Mouse (Mus musculus): ENCODE data around the gene Edem1. TPM values are rescaled to one million over a fixed set of nuclear protein-coding genes. Genes with fewer than 3 reads are reported as not detected.
A peak's percentile ranks its signal among the peaks of the same experiment; 100 is the strongest.
"Not testable (repeated sequence)": the region's sequence is repeated elsewhere in the genome, so short reads cannot be mapped to it uniquely, and the experiment has no call there.

The Edem1 gene
- polyA plus RNA-seq, 1 experiment from 2014 or later, result 20.1 TPM

DNA sequence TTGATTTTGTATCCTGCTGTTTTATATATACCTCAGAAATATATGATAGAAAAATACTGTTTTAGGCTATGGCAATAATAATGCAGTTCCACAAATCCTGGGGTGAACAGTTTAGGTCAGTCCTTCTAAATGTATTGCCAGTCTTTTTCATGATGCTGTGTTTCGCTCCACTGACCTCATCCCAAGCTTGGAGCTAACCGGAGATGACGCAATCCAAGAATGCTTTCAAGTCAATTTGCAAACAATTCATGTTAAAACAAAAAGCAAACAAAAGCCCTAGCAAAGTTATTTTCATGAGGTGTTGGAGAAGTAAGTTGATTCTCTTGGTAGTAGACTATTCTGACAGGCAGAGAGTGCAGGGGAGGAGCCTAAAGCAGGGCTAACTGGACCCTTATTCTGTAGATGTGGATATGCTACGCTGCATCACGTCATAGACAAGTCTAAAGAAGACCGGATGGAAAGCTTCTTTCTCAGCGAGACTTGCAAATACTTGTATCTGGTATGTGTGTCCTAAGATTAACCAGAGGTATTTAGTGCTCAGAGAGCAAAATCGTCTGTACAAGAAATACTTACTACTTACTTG lies 23.7 kb downstream of the Edem1 start:
- no peak overlapping the region for H3K9ac ChIP-seq (replicated peaks)
- 90% methylated on average over 8 of the region's 8 CpGs for WGBS
- H3K27me3 ChIP-seq, result no peaks in the 10 kb centered on the region
- no peak for ATAC-seq (ENCODE audit: insufficient number of reproducible peaks, insufficient read depth, low FRiP score, low TSS enrichment, low read depth)
- peaks cover 79% of the 10 kb centered on the region for H3K36me3 ChIP-seq
- H3K4me2 ChIP-seq, result no peak overlapping the region
- no peaks in the 10 kb centered on the region for H3K9me3 ChIP-seq
- no peak overlapping the region for H3K27ac ChIP-seq
- no peak overlapping the region for H3K4me3 ChIP-seq (replicated peaks)
- no peaks in the 10 kb centered on the region for H3K4me1 ChIP-seq (replicated peaks)

DNA sequence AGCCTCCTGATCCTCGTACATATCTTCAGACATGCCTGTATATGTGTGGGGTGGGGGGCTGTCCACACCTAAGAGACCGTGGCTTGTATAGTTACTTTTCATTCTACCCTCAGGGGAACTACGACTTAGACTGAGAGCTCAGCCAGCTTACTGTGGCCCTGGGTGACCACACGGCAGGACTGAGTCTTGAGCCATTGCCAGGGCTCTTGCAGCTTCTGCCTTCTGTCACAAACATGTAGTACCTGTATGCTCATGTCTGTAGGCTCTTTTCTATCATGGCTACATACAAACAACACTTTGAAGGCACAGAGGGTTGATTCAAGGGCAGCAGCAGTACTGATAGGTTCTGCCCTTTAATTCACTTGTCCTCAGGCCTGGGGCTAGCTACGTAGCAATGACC lies 24.5 kb downstream of the Edem1 start:
- no peak overlapping the region for H3K27ac ChIP-seq
- H3K4me2 ChIP-seq, result no peak overlapping the region
- no peak for ATAC-seq (ENCODE audit: insufficient number of reproducible peaks, insufficient read depth, low FRiP score, low TSS enrichment, low read depth)
- no peaks in the 10 kb centered on the region for H3K27me3 ChIP-seq
- H3K9me3 ChIP-seq, result no peaks in the 10 kb centered on the region
- 90% methylated on average over 5 of the region's 5 CpGs for WGBS
- H3K36me3 ChIP-seq, result peaks cover 76% of the 10 kb centered on the region
- no peak overlapping the region for H3K4me3 ChIP-seq (replicated peaks)
- H3K4me1 ChIP-seq (replicated peaks), result no peaks in the 10 kb centered on the region
- H3K9ac ChIP-seq (replicated peaks), result no peak overlapping the region

DNA sequence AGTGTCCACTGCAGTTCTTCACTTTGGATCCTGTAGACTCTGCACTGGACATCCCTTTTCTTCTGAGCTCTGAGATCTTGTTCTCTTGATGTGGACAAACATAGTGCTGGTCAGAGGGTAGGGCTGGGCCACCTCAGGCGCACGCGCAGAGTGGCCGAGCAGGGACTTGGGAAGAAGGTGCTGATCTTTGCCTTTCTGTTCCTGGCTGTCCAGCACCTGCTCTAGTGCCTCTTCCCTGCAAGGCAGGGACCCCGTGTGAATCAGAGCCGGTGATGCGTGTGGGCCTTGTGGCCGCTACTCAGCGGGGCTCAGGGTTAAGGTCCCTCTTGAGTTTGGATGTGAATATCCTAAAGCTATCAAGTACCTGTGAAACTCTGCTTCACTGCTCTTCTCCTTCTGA lies 30.1 kb downstream of the Edem1 start:
- peaks cover 37% of the 10 kb centered on the region for H3K36me3 ChIP-seq
- no peak overlapping the region for H3K4me2 ChIP-seq
- no peak for ATAC-seq (ENCODE audit: insufficient number of reproducible peaks, insufficient read depth, low FRiP score, low TSS enrichment, low read depth)
- no peak overlapping the region for H3K27ac ChIP-seq
- no peaks in the 10 kb centered on the region for H3K27me3 ChIP-seq
- H3K9ac ChIP-seq (replicated peaks), result no peak overlapping the region
- WGBS, result 91% methylated on average over 9 of the region's 9 CpGs
- no peaks in the 10 kb centered on the region for H3K4me1 ChIP-seq (replicated peaks)
- peaks cover 10% of the 10 kb centered on the region; the same call in 1 of the 2 replicates for H3K9me3 ChIP-seq
- no peak overlapping the region for H3K4me3 ChIP-seq (replicated peaks)

DNA sequence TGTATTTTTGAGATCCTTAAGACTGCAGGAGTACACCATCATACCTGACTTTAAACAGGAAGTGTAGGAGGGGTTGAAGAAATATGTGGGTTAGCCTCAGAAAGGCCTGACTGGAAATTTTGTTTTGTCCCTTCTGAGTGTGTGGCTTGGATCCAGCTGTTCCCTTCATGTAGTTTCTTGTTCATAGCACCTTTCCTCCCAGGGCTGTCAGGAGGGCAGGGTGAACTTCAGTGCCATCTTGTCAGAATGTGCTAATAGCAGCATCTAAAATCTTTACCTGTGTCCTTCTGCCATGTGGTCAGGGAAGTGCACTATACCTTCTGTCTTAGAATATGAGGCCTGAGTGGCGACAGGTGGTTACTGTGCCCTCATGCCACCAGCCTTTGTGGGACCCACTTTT lies 32.8 kb downstream of the Edem1 start:
- Histone ChIP-seq H3K27ac (no peak overlapping the region), H3K27me3 (no peaks in the 10 kb centered on the region), H3K4me1 (replicated peaks) (no peaks in the 10 kb centered on the region), H3K36me3 (peaks cover 13% of the 10 kb centered on the region), H3K9me3 (peaks cover 10% of the 10 kb centered on the region; the same call in 1 of the 2 replicates), H3K9ac (replicated peaks) (no peak overlapping the region), H3K4me2 (no peak overlapping the region), H3K4me3 (replicated peaks) (no peak overlapping the region)
- 91% methylated on average over 1 of the region's 1 CpGs for WGBS
- ATAC-seq (ENCODE audit: insufficient number of reproducible peaks, insufficient read depth, low FRiP score, low TSS enrichment, low read depth), result no peak

DNA sequence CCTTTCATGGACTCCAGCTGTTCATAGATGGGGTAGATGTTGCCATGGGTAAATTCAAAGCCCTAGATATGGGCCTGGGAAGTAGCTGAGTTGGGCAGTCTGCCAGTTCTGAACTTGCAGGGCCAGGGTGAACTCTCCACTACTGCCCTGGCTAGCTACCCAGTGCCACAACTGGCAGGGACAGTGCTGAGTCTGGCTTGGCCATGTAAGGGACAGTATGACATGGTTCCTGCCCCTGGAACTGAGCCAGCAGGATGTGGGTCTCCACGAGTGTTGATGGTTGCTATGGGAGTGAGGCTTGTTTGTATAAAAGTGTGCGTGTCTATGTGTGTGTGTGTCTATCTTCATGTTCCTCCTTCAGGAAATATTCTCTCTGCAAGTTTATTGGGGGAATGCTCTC lies 34.1 kb downstream of the Edem1 start:
- Histone ChIP-seq H3K4me3 (replicated peaks) (no peak overlapping the region), H3K27me3 (no peaks in the 10 kb centered on the region), H3K4me2 (no peak overlapping the region), H3K27ac (no peak overlapping the region), H3K9ac (replicated peaks) (no peak overlapping the region), H3K4me1 (replicated peaks) (no peaks in the 10 kb centered on the region), H3K9me3 (peaks cover 10% of the 10 kb centered on the region; the same call in 1 of the 2 replicates), H3K36me3 (peaks cover 8% of the 10 kb centered on the region; the same call in 1 of the 2 replicates)
- no peak for ATAC-seq (ENCODE audit: insufficient number of reproducible peaks, insufficient read depth, low FRiP score, low TSS enrichment, low read depth)
- WGBS, result 83% methylated on average over 2 of the region's 2 CpGs

DNA sequence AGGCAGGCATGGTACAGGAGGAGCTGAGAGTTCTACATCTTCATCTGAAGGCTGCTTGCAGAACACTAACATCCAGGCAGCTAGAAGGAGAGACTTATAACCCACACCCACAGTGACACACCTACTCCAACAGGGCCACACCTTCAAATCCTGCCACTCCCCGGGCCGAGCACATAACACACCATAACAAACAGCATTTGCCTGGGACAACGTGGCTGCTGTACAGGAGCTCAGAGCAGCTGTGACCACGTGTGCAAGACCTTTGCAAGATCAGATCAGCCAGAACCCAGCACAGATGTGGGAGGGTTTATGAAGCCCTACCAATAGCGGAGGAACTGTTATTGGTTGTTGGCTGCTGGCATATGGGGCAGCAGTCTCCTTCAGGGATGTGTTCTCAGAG lies 37.9 kb downstream of the Edem1 start:
- H3K4me1 ChIP-seq (replicated peaks), result no peaks in the 10 kb centered on the region
- peaks cover 10% of the 10 kb centered on the region; the same call in 1 of the 2 replicates for H3K9me3 ChIP-seq
- H3K27ac ChIP-seq, result no peak overlapping the region
- H3K4me2 ChIP-seq, result no peak overlapping the region
- H3K36me3 ChIP-seq, result no peaks in the 10 kb centered on the region; the same call in 1 of the 2 replicates
- no peaks in the 10 kb centered on the region for H3K27me3 ChIP-seq
- 72% methylated on average over 5 of the region's 5 CpGs for WGBS
- ATAC-seq (ENCODE audit: insufficient number of reproducible peaks, insufficient read depth, low FRiP score, low TSS enrichment, low read depth), result no peak
- H3K4me3 ChIP-seq (replicated peaks), result no peak overlapping the region
- no peak overlapping the region for H3K9ac ChIP-seq (replicated peaks)

DNA sequence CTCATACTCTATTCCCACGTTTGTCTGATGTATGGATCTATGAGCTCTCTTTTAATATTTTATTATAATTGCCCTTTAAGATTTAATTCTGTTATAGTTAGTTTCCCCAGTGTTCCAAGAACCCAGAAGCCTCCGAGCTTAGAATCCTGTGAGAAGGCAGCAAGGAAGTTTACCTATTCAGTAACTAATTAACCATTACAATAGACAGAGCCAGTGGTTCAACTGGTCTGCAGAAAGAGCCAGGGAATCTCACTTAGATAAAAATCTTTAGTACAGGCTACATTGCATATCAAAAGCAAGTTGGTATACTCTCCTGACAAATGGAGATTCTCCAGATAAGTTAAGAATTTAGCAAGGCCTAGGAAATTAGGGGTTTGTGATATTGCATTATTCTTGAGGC lies 40.6 kb downstream of the Edem1 start:
- ATAC-seq (ENCODE audit: insufficient number of reproducible peaks, insufficient read depth, low FRiP score, low TSS enrichment, low read depth); H3K4me2 ChIP-seq; H3K27ac ChIP-seq; H3K27me3 ChIP-seq; H3K36me3 ChIP-seq; H3K9ac ChIP-seq (replicated peaks); H3K4me3 ChIP-seq (replicated peaks); H3K9me3 ChIP-seq; H3K4me1 ChIP-seq (replicated peaks): not testable (repeated sequence)
- WGBS, result 58% methylated on average over 2 of the region's 2 CpGs

DNA sequence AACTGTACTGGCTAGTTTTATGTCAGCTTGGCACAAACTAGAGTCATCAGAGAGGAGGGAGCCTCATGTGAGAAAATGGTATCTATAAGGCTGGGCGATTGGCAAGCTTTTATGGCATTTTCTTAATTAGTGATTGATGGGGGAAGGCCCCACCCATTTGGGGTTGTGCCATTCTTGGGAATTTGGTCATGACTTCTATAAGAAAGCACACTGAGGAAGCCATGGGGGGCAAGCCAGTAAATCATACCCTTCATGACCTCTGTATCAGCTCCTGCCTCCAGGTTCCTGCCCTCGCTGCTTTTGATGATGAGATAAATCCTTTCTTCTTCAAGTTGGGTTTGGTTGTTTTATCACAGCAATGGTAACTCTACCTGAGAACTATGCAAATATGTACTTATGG lies 42.0 kb downstream of the Edem1 start:
- Histone ChIP-seq H3K4me1 (replicated peaks) (no peaks in the 10 kb centered on the region), H3K27ac (no peak overlapping the region), H3K4me3 (replicated peaks) (no peak overlapping the region), H3K9me3 (no peaks in the 10 kb centered on the region), H3K27me3 (no peaks in the 10 kb centered on the region), H3K4me2 (no peak overlapping the region), H3K36me3 (no peaks in the 10 kb centered on the region), H3K9ac (replicated peaks) (no peak overlapping the region)
- 88% methylated on average over 2 of the region's 2 CpGs for WGBS
- no peak for ATAC-seq (ENCODE audit: insufficient number of reproducible peaks, insufficient read depth, low FRiP score, low TSS enrichment, low read depth)

DNA sequence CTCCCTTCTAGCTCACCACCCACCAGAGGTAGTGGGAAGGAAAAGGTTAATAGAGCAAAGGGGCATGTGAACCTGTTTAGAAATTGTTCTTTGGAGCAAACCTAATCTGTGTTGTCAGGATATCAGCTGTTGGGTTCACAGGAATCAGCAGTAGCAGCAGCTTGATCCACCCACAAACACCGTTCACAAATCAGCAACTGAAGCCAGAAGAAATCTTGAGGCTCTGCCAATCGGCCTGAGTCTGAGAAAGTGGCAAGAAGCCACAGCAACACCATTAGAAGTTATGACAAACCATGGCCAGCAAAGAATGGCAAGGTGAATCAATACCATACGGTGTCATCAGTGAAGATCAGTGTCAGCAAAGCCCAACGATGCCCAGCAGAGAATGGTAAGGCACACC lies 42.8 kb downstream of the Edem1 start:
- Histone ChIP-seq H3K9ac (replicated peaks) (no peak overlapping the region), H3K27me3 (no peaks in the 10 kb centered on the region), H3K4me2 (no peak overlapping the region), H3K4me1 (replicated peaks) (no peaks in the 10 kb centered on the region), H3K4me3 (replicated peaks) (no peak overlapping the region), H3K27ac (no peak overlapping the region), H3K9me3 (no peaks in the 10 kb centered on the region), H3K36me3 (no peaks in the 10 kb centered on the region)
- ATAC-seq (ENCODE audit: insufficient number of reproducible peaks, insufficient read depth, low FRiP score, low TSS enrichment, low read depth), result no peak
- 90% methylated on average over 4 of the region's 4 CpGs for WGBS

DNA sequence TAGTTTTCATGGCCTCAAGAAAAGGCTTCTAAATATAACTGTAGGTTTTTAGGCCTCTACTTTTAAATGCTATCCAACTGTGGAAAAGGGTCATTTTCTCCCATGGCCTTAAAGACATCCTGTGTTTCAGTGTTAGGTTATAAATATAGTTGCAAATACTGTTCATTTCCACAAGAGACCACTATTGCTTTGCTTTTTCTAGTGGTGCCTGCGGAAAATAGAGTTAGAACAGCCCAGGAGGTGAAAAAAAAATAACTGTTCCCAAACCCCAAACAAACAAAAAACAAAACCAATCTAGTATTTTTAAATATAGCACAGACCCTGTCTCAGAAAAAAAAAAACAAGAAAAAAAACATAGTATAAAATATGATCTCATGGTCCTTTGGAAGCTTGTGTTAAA lies 46.9 kb downstream of the Edem1 start:
- Histone ChIP-seq H3K27ac (no peak overlapping the region; the same call in 1 of the 2 replicates), H3K27me3 (no peaks in the 10 kb centered on the region), H3K9ac (replicated peaks) (no peak overlapping the region), H3K4me1 (replicated peaks) (0 out of 2 replicates have a peak, but pooled peaks cover 5% of the 10 kb centered on the region), H3K9me3 (no peaks in the 10 kb centered on the region), H3K4me3 (replicated peaks) (no peak overlapping the region), H3K36me3 (no peaks in the 10 kb centered on the region), H3K4me2 (no peak overlapping the region)
- ATAC-seq (ENCODE audit: insufficient number of reproducible peaks, insufficient read depth, low FRiP score, low TSS enrichment, low read depth), result no peak
- 67% methylated on average over 1 of the region's 1 CpGs for WGBS

DNA sequence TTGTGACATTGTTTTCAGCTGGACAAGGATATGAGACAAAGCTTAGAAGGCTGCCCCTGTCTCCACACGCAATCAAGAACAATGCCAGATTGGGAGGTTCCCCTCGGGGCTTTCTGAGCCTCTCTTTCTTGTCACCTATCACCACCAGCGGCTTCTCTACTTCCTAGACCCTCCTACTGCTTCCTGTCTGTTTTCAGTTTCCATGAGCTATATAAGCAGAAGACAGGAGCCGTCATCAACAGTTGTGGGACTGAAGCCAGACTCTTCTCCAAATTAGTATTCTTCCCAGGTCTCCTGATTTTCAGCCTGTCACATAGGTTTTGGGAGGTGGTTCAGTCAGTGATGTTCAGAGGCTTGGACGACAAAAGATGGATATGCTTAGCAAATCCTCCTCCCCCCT lies 47.6 kb downstream of the Edem1 start:
- peak overlapping the region; percentile 3; the same call in 1 of the 2 replicates for H3K27ac ChIP-seq
- WGBS, result 57% methylated on average over 5 of the region's 5 CpGs
- H3K4me3 ChIP-seq (replicated peaks), result no peak overlapping the region
- H3K27me3 ChIP-seq, result no peaks in the 10 kb centered on the region
- H3K4me1 ChIP-seq (replicated peaks), result 0 out of 2 replicates have a peak, but pooled peaks cover 5% of the 10 kb centered on the region
- peaks cover 1% of the 10 kb centered on the region; the same call in 1 of the 2 replicates for H3K9me3 ChIP-seq
- no peaks in the 10 kb centered on the region for H3K36me3 ChIP-seq
- no peak overlapping the region for H3K9ac ChIP-seq (replicated peaks)
- H3K4me2 ChIP-seq, result no peak overlapping the region
- no peak for ATAC-seq (ENCODE audit: insufficient number of reproducible peaks, insufficient read depth, low FRiP score, low TSS enrichment, low read depth)

DNA sequence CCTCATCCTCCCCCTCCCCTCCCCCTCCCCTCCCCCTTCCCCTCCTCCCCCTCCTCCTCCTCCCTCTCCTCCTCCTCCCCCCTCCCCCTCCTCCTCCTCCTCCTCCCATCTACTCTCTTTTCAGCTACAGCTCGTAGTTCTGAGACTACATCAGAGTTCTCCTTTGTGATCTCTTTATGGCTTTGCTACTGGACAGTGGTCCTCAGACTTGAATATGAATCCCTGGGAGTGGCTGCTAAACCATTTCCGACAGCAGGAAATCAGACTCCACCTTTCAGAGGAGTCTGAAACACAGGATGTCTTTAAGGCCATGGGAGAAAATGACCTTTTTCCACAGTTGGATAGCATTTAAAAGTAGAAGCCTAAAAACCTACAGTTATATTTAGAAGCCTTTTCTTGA lies 48.0 kb downstream of the Edem1 start:
- no peak overlapping the region for H3K27ac ChIP-seq
- 63% methylated on average over 2 of the region's 2 CpGs for WGBS
- H3K27me3 ChIP-seq, result no peaks in the 10 kb centered on the region
- H3K4me3 ChIP-seq (replicated peaks), result no peak overlapping the region
- H3K9ac ChIP-seq (replicated peaks), result no peak overlapping the region
- no peak for ATAC-seq (ENCODE audit: insufficient number of reproducible peaks, insufficient read depth, low FRiP score, low TSS enrichment, low read depth)
- H3K4me1 ChIP-seq (replicated peaks), result 0 out of 2 replicates have a peak, but pooled peaks cover 5% of the 10 kb centered on the region
- peaks cover 5% of the 10 kb centered on the region; the same call in 1 of the 2 replicates for H3K9me3 ChIP-seq
- no peaks in the 10 kb centered on the region for H3K36me3 ChIP-seq
- H3K4me2 ChIP-seq, result no peak overlapping the region
